Mouse (Mus musculus) midbrain, embryonic 13.5 days (tissue): ENCODE results near the gene Klc1. TPM values are rescaled to one million over a fixed set of nuclear protein-coding genes. Genes with fewer than 3 reads are reported as not detected.

Experiments used
- ATAC-seq: fragments of 200-750 bp; cut with Nextera tagmentation; 2 replicates; pipeline ENCODE4 v1.8.0; 2017; ENCODE audit warnings: mild to moderate bottlenecking, moderate TSS enrichment, moderate library complexity
- H3K27ac ChIP-seq: fragments of 300-500 bp; sonication (generic); 2 replicates; pipeline ENCODE4 v1.5.1; 2015; ENCODE audit warnings: inconsistent platforms, mild to moderate bottlenecking, moderate library complexity
- H3K27me3 ChIP-seq: fragments of 300-500 bp; sonication (generic); 2 replicates; pipeline ENCODE4 v1.6.1; 2015; ENCODE audit warnings: mild to moderate bottlenecking, inconsistent platforms
- H3K36me3 ChIP-seq: fragments of 300-500 bp; sonication (generic); 2 replicates; pipeline ENCODE4 v1.6.1; 2015; ENCODE audit warnings: mild to moderate bottlenecking, inconsistent platforms
- H3K4me1 ChIP-seq: fragments of 300-500 bp; sonication (generic); replicated peaks from 2 replicates; pipeline ENCODE4 v1.6.1; 2015; ENCODE audit warnings: inconsistent platforms
- H3K4me2 ChIP-seq: fragments of 300-500 bp; sonication (generic); replicated peaks from 2 replicates; pipeline ENCODE4 v1.6.1; 2015; ENCODE audit warnings: moderate library complexity, mild to moderate bottlenecking, inconsistent platforms
- H3K4me3 ChIP-seq: fragments of 300-500 bp; sonication (generic); replicated peaks from 2 replicates; pipeline ENCODE4 v1.5.1; 2015; ENCODE audit warnings: mild to moderate bottlenecking, inconsistent platforms
- H3K9ac ChIP-seq: fragments of 300-500 bp; sonication (generic); replicated peaks from 2 replicates; pipeline ENCODE4 v1.6.1; 2015; ENCODE audit warnings: mild to moderate bottlenecking, inconsistent platforms
- H3K9me3 ChIP-seq: fragments of 300-500 bp; sonication (generic); 2 replicates; pipeline ENCODE4 v1.6.1; 2016; ENCODE audit warnings: mild to moderate bottlenecking, inconsistent platforms
- WGBS: fragments of 180-500 bp; shearing (Covaris S2); methylation state at CpG from one replicate; pipeline ENCODE4 v1.1.7; 2015; 5-methylcytosine and 5-hydroxymethylcytosine counted together
- polyA plus RNA-seq: library from polyadenylated mRNA; unstranded; fragments of >200 nt; fragmentation: Nextera tagmentation; extraction: Ambion mirVana; gene quantifications from 2 replicates; pipeline ENCODE4 v1.2.1, GENCODE M21; 2015

Gene Klc1
- polyA plus RNA-seq, 1 experiment from 2014 or later = 545 TPM

DNA sequence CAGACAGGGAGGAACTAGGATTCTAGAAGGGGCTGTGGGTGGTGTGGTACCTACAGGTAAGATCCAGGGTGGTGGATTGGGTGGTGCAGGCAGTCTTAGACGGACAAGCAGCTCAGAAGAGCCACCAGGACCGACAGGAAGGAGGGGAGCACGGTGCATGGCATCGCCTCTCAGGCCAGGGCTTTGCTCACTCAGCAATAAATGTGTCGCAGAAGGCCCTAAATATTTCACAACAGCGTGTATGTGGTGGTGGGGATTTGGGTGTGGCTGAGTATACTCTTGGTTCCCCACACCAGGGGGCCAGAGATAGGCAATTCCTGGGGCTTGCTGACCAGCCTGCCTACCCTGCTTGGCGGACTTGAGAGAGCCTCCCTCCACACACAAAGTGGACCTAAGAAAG, 62.1 kb downstream of the Klc1 start:
- ATAC-seq = no peak
- H3K9ac ChIP-seq = no peak overlapping the region
- no peaks in the 10 kb centered on the region for H3K27me3 ChIP-seq
- H3K4me1 ChIP-seq = peaks cover 20% of the 10 kb centered on the region
- peaks cover 26% of the 10 kb centered on the region for H3K36me3 ChIP-seq
- H3K4me2 ChIP-seq = no peak overlapping the region
- H3K9me3 ChIP-seq = no peaks in the 10 kb centered on the region
- H3K27ac ChIP-seq = no peak overlapping the region
- H3K4me3 ChIP-seq = no peak overlapping the region
- WGBS = 91% methylated on average over 7 of the region's 7 CpGs

DNA sequence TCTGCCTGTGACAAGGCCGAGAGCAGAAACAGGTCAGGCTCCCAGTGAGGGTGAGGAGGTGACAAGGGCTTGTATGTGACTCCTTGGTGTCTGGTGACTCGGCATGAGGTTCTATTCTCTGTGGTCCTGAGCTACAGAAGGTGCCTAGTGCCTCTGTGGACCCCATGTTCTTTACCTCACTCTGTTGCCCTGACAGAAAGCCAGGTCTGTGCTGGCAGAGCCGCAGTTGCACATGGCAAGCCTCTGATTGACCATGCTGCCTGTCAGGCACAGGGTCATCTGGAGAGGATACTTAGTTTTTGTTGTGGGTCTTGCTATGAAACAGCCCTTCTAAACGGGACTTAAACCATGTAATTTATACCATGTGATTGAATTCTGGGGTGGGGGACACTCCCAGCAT, 63.3 kb downstream of the Klc1 start:
- peaks cover 38% of the 10 kb centered on the region for H3K36me3 ChIP-seq
- H3K9me3 ChIP-seq = no peaks in the 10 kb centered on the region
- H3K4me1 ChIP-seq = peaks cover 8% of the 10 kb centered on the region; the same call in 1 of the 2 replicates
- H3K9ac ChIP-seq = no peak overlapping the region
- no peaks in the 10 kb centered on the region for H3K27me3 ChIP-seq
- H3K27ac ChIP-seq = no peak overlapping the region
- 73% methylated on average over 4 of the region's 4 CpGs for WGBS
- no peak overlapping the region for H3K4me2 ChIP-seq
- no peak overlapping the region for H3K4me3 ChIP-seq
- no peak; the same call in 1 of the 2 replicates for ATAC-seq

DNA sequence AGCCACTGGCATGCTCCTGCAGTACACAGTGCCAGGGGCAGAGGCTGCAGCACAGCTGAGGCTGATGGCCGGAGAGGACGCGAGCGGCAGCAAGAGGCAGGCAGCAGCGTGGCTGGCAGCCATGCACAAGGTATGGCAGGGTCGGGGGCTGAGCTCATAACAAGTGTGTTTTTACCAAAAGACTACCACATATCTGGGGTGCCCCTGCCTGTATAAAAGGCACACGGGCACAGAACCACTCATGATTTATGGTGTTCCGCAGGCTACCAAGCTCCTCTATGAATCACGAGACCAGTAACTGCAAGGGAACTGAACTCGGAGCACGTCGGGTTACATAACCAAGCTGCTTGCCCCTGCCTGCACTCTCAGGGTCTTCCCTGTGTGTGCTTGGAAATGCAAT, 68.9 kb downstream of the Klc1 start:
- 96% methylated on average over 12 of the region's 12 CpGs for WGBS
- H3K9ac ChIP-seq = no peak overlapping the region
- H3K9me3 ChIP-seq = no peaks in the 10 kb centered on the region
- H3K27ac ChIP-seq = no peak overlapping the region
- no peak overlapping the region for H3K4me3 ChIP-seq
- H3K4me1 ChIP-seq = peaks cover 7% of the 10 kb centered on the region
- H3K4me2 ChIP-seq = no peak overlapping the region
- peaks cover 93% of the 10 kb centered on the region for H3K36me3 ChIP-seq
- ATAC-seq = no peak
- no peaks in the 10 kb centered on the region for H3K27me3 ChIP-seq

DNA sequence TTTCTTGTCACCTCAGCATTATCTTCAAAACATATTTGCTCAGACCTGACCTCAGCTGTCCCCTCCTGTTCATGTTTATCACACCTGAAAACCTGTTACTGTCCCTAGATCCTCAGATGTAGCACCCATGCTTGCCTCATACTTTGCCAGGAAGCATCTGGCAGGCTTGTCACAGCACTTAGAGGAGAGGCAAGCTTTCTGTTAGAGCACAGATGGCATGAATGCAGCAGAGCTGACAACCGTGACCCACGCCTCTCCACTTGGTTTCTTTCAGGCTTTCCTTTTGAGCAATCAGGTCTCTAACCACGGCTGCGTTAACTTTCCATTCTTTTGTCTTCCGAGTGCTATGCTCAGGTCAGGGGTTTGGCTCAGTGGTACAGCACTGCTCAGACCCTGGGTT, 70.8 kb downstream of the Klc1 start:
- Histone ChIP-seq H3K27ac (peak overlapping the region; percentile 55; the same call in 1 of the 2 replicates), H3K9me3 (no peaks in the 10 kb centered on the region), H3K36me3 (peaks cover 99% of the 10 kb centered on the region), H3K4me1 (peaks cover 7% of the 10 kb centered on the region), H3K9ac (no peak overlapping the region), H3K4me2 (no peak overlapping the region), H3K4me3 (no peak overlapping the region), H3K27me3 (no peaks in the 10 kb centered on the region)
- 42% methylated on average over 5 of the region's 5 CpGs for WGBS
- peak; percentile 37; the same call in 1 of the 2 replicates for ATAC-seq

DNA sequence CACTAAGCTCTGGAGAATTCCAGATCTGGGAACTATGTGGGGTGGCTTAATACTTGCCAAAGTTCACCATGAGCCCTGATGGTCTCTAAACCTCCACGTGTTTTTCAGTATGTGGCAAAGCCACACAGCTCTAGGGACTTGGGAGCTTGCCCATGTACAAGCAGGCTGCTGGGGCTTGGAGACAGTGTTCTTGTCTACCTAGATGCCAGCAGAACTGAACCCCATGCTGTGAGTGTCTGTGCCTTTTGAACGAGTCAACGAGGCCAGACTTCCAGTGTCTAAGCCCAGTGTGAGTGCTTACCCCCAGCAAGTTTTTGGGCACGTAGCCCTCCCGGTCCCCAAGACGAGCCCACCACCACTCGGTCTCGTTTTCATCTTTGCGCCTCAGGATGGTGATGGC, 71.3 kb downstream of the Klc1 start:
- H3K27ac ChIP-seq = peak overlapping the region; percentile 55
- 83% methylated on average over 9 of the region's 9 CpGs for WGBS
- no peaks in the 10 kb centered on the region for H3K27me3 ChIP-seq
- H3K4me2 ChIP-seq = no peak overlapping the region
- H3K9ac ChIP-seq = no peak overlapping the region
- peaks cover 7% of the 10 kb centered on the region for H3K4me1 ChIP-seq
- ATAC-seq = no peak
- H3K36me3 ChIP-seq = peaks cover 99% of the 10 kb centered on the region
- H3K4me3 ChIP-seq = no peak overlapping the region
- no peaks in the 10 kb centered on the region for H3K9me3 ChIP-seq

DNA sequence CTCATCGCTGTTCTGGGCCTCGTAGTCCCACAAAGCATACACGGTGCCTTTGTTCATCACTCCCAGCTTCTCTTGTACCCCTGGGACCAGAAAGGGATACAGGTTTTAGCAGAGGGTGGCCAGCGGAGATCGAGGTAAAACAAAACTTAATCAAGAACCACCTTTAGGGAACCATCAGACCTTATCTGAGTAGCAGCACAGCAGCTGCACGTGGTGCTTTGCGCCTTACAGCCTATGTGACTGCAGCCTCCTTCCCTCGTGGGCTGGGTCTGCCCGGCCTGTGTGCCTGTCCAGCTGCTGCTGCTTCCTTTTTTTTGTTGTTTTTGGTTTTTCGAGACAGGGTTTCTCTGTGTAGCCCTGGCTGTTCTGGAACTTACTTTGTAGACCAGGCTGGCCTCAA, 71.7 kb downstream of the Klc1 start:
- ATAC-seq = no peak
- Histone ChIP-seq H3K36me3 (peaks cover 97% of the 10 kb centered on the region), H3K4me3 (no peak overlapping the region), H3K9ac (no peak overlapping the region), H3K9me3 (no peaks in the 10 kb centered on the region), H3K4me2 (no peak overlapping the region), H3K27me3 (no peaks in the 10 kb centered on the region), H3K27ac (no peak overlapping the region), H3K4me1 (peaks cover 7% of the 10 kb centered on the region)
- 93% methylated on average over 10 of the region's 10 CpGs for WGBS

DNA sequence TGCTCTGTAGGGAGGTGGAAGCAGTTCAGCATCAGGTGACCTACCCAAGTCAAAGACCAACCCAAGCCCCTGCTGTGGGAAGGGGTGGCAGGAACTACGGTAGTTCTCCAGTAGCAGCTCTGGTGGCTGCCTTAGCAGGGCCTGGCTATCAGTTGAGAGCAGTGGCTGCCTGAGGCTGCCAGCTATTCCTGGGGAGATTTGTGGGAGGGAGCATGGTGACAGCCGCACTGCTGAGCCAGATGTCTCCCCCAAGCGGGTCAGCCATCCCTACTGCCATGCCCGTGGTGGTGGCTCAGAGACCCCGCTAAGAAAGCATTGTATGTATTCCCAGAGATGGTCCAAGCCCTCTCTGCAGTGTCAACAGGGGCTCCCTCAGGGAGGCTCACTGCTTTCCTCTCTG, 74.0 kb downstream of the Klc1 start:
- Histone ChIP-seq H3K36me3 (peaks cover 96% of the 10 kb centered on the region), H3K4me2 (no peak overlapping the region), H3K4me1 (peaks cover 7% of the 10 kb centered on the region), H3K9me3 (no peaks in the 10 kb centered on the region), H3K27ac (no peak overlapping the region), H3K4me3 (no peak overlapping the region), H3K9ac (no peak overlapping the region), H3K27me3 (no peaks in the 10 kb centered on the region)
- no peak for ATAC-seq
- WGBS = 87% methylated on average over 5 of the region's 5 CpGs

DNA sequence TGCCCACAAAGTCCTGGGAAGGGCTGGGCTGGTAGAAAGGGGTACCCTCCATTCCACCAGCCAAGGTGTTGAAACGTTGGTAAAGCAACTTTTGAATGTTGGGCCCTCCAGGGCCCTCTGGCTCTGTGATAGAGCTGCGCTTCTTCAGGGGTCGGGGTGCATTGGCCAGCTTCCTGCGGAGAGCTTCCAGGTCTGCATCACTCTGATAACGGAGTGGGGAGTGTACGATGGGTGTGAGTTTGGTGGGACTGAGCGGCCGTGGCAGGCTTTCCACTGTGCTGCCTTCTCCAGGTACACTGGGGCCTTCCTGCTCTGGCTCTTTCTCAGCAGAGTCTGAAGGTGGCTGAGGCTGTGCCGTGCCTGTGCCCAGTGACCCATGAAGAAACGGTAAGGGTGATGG, 74.8 kb downstream of the Klc1 start:
- Histone ChIP-seq H3K4me2 (no peak overlapping the region), H3K36me3 (peaks cover 95% of the 10 kb centered on the region), H3K27me3 (no peaks in the 10 kb centered on the region), H3K27ac (no peak overlapping the region), H3K4me1 (peaks cover 7% of the 10 kb centered on the region), H3K9me3 (no peaks in the 10 kb centered on the region), H3K4me3 (no peak overlapping the region), H3K9ac (no peak overlapping the region)
- ATAC-seq = no peak
- 86% methylated on average over 10 of the region's 10 CpGs for WGBS

DNA sequence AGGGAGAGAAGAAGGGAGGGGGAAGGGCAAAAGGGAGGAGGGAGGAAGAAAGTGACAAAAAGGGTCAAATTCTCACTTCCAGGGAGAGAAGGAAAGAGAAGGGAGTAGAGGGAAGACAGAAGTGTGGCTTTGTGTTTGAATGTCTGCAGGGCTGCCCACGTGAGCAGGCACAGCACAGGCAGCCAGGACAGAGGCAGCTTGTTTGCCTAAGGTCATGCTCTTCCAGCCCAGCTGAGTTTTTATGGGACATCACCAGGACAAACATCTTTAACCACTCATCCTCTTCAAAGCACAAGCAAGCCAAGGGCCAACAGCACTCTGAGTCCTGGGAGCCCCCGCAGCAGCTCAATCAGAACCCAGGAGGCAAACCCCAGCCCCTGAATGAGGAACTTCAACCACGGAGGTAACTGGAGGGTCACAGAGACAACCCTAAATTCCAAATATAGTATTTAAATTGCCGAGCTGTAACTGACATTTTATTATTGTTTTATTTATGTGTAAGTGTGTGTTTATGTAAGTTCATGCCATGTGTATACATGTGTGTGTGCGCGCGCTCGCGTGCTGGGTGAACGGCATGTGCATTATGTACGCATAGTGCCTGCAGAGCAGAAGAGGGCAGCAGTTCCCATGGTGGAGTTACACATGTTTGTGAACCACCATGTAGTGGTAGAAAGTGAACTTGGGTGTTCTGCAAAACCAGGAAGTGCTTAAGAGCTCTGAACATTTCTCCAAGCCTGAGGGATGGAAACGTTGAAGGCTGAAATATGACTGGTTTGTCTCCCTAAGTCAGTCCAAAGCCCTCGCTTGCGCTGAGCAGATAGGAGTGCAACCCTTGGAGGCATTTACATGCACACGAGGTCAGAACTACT, 84.2 kb downstream of the Klc1 start:
- Histone ChIP-seq H3K4me1 (no peaks in the 10 kb centered on the region), H3K4me3 (no peak overlapping the region), H3K9me3 (no peaks in the 10 kb centered on the region), H3K27ac (no peak overlapping the region), H3K27me3 (no peaks in the 10 kb centered on the region), H3K36me3 (peaks cover 29% of the 10 kb centered on the region), H3K4me2 (no peak overlapping the region), H3K9ac (no peak overlapping the region)
- 90% methylated on average over 15 of the region's 15 CpGs for WGBS
- ATAC-seq = no peak

DNA sequence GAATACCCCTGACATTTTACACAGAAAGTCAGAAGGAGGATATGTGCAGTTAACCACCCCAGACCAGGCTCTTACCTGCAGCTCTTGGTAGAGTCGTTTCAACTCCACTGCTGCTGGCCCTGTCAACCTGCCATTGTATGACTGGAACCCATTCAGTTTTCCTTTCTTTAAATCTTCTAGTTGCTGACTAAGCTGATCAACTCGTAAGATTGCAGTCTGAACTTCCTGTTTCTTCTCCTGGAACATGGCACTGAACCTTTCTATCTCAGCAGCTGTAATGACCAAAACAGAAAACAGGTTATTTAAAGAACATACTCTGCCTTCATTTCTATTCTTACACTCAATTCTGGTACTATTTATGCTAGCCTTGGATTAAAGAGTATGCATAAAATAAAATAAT, 84.8 kb downstream of the Klc1 start:
- Histone ChIP-seq H3K27ac (no peak overlapping the region), H3K4me1 (no peaks in the 10 kb centered on the region), H3K4me2 (no peak overlapping the region), H3K9ac (no peak overlapping the region), H3K27me3 (no peaks in the 10 kb centered on the region), H3K4me3 (no peak overlapping the region), H3K9me3 (no peaks in the 10 kb centered on the region), H3K36me3 (peaks cover 22% of the 10 kb centered on the region)
- ATAC-seq = no peak
- WGBS = 70% methylated on average over 2 of the region's 2 CpGs

DNA sequence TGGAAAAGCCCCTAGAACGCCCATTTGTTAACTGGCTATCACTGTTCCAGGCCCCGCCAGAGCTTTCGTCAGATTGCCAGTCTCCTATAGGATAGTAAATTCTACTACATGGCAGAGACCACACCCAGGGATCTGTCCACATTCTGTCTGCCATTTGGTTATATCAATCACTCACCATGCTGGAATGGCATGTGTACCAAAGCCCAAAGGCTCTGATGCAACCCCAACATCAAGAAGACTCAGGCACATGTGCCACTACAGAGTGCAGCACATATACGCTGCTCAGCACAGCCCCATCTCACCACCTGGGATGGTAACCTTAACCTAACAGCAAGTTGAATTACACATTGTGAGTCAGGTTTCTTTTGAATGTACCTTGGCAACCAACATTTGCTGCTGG, 87.3 kb downstream of the Klc1 start:
- no peaks in the 10 kb centered on the region for H3K9me3 ChIP-seq
- no peak overlapping the region for H3K9ac ChIP-seq
- H3K4me3 ChIP-seq = no peak overlapping the region
- H3K27ac ChIP-seq = no peak overlapping the region
- H3K36me3 ChIP-seq = peaks cover 10% of the 10 kb centered on the region
- ATAC-seq = no peak
- H3K4me1 ChIP-seq = no peaks in the 10 kb centered on the region
- no peak overlapping the region for H3K4me2 ChIP-seq
- no peaks in the 10 kb centered on the region for H3K27me3 ChIP-seq
- 86% methylated on average over 4 of the region's 4 CpGs for WGBS

DNA sequence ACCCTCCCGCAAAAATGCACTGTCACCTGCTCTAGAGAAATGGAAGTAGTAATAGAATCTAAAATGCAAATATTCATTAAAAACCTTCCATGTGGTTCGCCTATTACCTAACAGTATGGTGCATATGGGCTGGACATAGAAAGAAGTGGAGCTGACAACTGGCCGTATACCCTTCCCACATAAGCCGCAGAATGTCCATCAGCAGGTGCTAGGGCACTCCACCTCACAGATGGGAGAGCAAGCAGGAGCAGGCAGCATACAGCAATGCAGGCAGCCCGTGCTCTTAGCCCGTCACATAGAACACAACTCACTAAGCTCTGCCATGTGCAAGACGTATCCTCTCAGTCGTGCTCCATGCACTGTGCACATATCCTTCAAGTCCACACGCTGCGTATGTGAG, 88.2 kb downstream of the Klc1 start:
- H3K27ac ChIP-seq = no peak overlapping the region
- H3K4me3 ChIP-seq = no peak overlapping the region
- H3K4me1 ChIP-seq = no peaks in the 10 kb centered on the region
- no peak overlapping the region for H3K9ac ChIP-seq
- H3K9me3 ChIP-seq = no peaks in the 10 kb centered on the region
- no peaks in the 10 kb centered on the region for H3K27me3 ChIP-seq
- ATAC-seq = no peak
- 85% methylated on average over 10 of the region's 10 CpGs for WGBS
- no peak overlapping the region for H3K4me2 ChIP-seq
- H3K36me3 ChIP-seq = peaks cover 10% of the 10 kb centered on the region
